Mouse (Mus musculus): ENCODE data around the gene Fmo1. TPM values are rescaled to one million over a fixed set of nuclear protein-coding genes. Genes with fewer than 3 reads are reported as not detected.
"Not testable (repeated sequence)": the region's sequence is repeated elsewhere in the genome, so short reads cannot be mapped to it uniquely, and the experiment has no call there.

Fmo1 gene
- polyA plus RNA-seq, 1 experiment, result not detected

GRCm38 (mm10) chr1:162813143-162813835, 53.1 kb downstream of the Fmo1 start:
- no peak for TF ChIP-seq FLI1 (IDR thresholded peaks at IDR 0.05; ENCODE audit: low read length)
- no peak for TF ChIP-seq GATA1 (IDR thresholded peaks at IDR 0.05; ENCODE audit: borderline replicate concordance, low read length)
- no peaks in the 10 kb centered on the region for H3K36me3 ChIP-seq (replicated peaks; ENCODE audit: low read length)

GRCm38 (mm10) chr1:162808541-162808940, 57.9 kb downstream of the Fmo1 start:
- no peak for TF ChIP-seq FLI1 (IDR thresholded peaks at IDR 0.05; ENCODE audit: low read length)
- no peak for TF ChIP-seq GATA1 (IDR thresholded peaks at IDR 0.05; ENCODE audit: borderline replicate concordance, low read length)
- Histone ChIP-seq H3K4me3 (replicated peaks) (no peak overlapping the region), H3K27me3 (replicated peaks) (no peaks in the 10 kb centered on the region), H3K9me3 (no peaks in the 10 kb centered on the region; the same call in 1 of the 2 replicates), H3K36me3 (replicated peaks; ENCODE audit: low read length) (no peaks in the 10 kb centered on the region), H3K4me1 (no peaks in the 10 kb centered on the region)

More at GRCm38 (mm10) chr1:162813143-162813835, 53.1 kb downstream of the Fmo1 start:
- H3K9me3 ChIP-seq, result no peaks in the 10 kb centered on the region; the same call in 1 of the 2 replicates
- H3K4me3 ChIP-seq (replicated peaks), result no peak overlapping the region
- no peaks in the 10 kb centered on the region for H3K4me1 ChIP-seq
- H3K27me3 ChIP-seq (replicated peaks), result no peaks in the 10 kb centered on the region

- Histone ChIP-seq H3K4me1 (no peaks in the 10 kb centered on the region), H3K36me3 (replicated peaks; ENCODE audit: low read length) (no peaks in the 10 kb centered on the region), H3K27me3 (replicated peaks) (no peaks in the 10 kb centered on the region), H3K4me3 (replicated peaks) (no peak overlapping the region), H3K9me3 (no peaks in the 10 kb centered on the region; the same call in 1 of the 2 replicates)
- TF ChIP-seq GATA1 (IDR thresholded peaks at IDR 0.05; ENCODE audit: borderline replicate concordance, low read length) (no peak), FLI1 (IDR thresholded peaks at IDR 0.05; ENCODE audit: low read length) (no peak)
Observed at GRCm38 (mm10) chr1:162807441-162807840, 59.0 kb downstream of the Fmo1 start.

- no peaks in the 10 kb centered on the region for H3K4me1 ChIP-seq
- TF ChIP-seq FLI1 (IDR thresholded peaks at IDR 0.05; ENCODE audit: low read length) (no peak), GATA1 (IDR thresholded peaks at IDR 0.05; ENCODE audit: borderline replicate concordance, low read length) (no peak)
- no peak overlapping the region for H3K4me3 ChIP-seq (replicated peaks)
- H3K36me3 ChIP-seq (replicated peaks; ENCODE audit: low read length), result no peaks in the 10 kb centered on the region
- no peaks in the 10 kb centered on the region for H3K27me3 ChIP-seq (replicated peaks)
- no peaks in the 10 kb centered on the region; the same call in 1 of the 2 replicates for H3K9me3 ChIP-seq
Observed at GRCm38 (mm10) chr1:162805011-162805410, 61.4 kb downstream of the Fmo1 start.

GRCm38 (mm10) chr1:162796441-162796840, 70.0 kb downstream of the Fmo1 start:
- TF ChIP-seq FLI1 (IDR thresholded peaks at IDR 0.05; ENCODE audit: low read length), result no peak
- no peak for TF ChIP-seq GATA1 (IDR thresholded peaks at IDR 0.05; ENCODE audit: borderline replicate concordance, low read length)
- no peaks in the 10 kb centered on the region for H3K4me1 ChIP-seq
- H3K27me3 ChIP-seq (replicated peaks), result no peaks in the 10 kb centered on the region
- H3K36me3 ChIP-seq (replicated peaks; ENCODE audit: low read length), result no peaks in the 10 kb centered on the region
- no peaks in the 10 kb centered on the region for H3K9me3 ChIP-seq
- no peak overlapping the region for H3K4me3 ChIP-seq (replicated peaks)

- Histone ChIP-seq H3K36me3 (replicated peaks; ENCODE audit: low read length) (no peaks in the 10 kb centered on the region), H3K9me3 (no peaks in the 10 kb centered on the region), H3K27me3 (replicated peaks) (no peaks in the 10 kb centered on the region), H3K4me3 (replicated peaks) (no peak overlapping the region), H3K4me1 (no peaks in the 10 kb centered on the region)
- no peak for TF ChIP-seq GATA1 (IDR thresholded peaks at IDR 0.05; ENCODE audit: borderline replicate concordance, low read length)
- TF ChIP-seq FLI1 (IDR thresholded peaks at IDR 0.05; ENCODE audit: low read length), result no peak
Observed at GRCm38 (mm10) chr1:162792306-162793044, 73.9 kb downstream of the Fmo1 start.

DNA sequence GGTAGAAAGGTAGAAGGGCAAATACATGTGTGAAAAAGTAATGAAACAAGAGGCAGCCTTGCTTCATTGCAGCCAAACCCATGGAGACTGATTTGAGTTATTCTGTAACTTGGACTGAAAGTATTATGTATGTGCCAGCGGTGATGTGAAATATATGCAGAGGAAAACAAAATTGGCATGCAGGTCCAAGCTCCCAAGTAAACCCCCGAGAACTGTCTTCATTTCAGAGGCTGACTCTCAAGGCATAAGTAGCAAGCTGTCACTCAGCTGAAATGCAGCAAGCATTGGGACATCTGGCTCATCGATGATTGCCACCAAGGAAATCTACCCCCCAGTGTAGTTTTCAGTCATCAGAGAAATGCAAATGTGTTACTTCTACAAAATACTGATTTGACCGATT, 81.2 kb downstream of the Fmo1 start:
- Histone ChIP-seq H3K4me3 (replicated peaks) (no peak overlapping the region), H3K4me1 (no peaks in the 10 kb centered on the region), H3K36me3 (replicated peaks; ENCODE audit: low read length) (no peaks in the 10 kb centered on the region), H3K9me3 (no peaks in the 10 kb centered on the region), H3K27me3 (replicated peaks) (no peaks in the 10 kb centered on the region)
- TF ChIP-seq GATA1 (IDR thresholded peaks at IDR 0.05; ENCODE audit: borderline replicate concordance, low read length) (no peak), FLI1 (IDR thresholded peaks at IDR 0.05; ENCODE audit: low read length) (no peak)

- Histone ChIP-seq H3K27me3 (replicated peaks) (no peaks in the 10 kb centered on the region), H3K4me1 (no peaks in the 10 kb centered on the region), H3K4me3 (replicated peaks) (no peak overlapping the region), H3K9me3 (no peaks in the 10 kb centered on the region), H3K36me3 (replicated peaks; ENCODE audit: low read length) (no peaks in the 10 kb centered on the region)
- TF ChIP-seq FLI1 (IDR thresholded peaks at IDR 0.05; ENCODE audit: low read length) (no peak), GATA1 (IDR thresholded peaks at IDR 0.05; ENCODE audit: borderline replicate concordance, low read length) (no peak)
Observed at GRCm38 (mm10) chr1:162783669-162784248, 82.7 kb downstream of the Fmo1 start.

- not testable (repeated sequence) for H3K4me1 ChIP-seq; H3K4me3 ChIP-seq (replicated peaks); H3K36me3 ChIP-seq (replicated peaks; ENCODE audit: low read length); H3K27me3 ChIP-seq (replicated peaks); H3K9me3 ChIP-seq
Observed at GRCm38 (mm10) chr1:162781035-162781434, 85.4 kb downstream of the Fmo1 start.

Other genes with a start within 250 kb of the Fmo1 start
- gene Myoc, start 227.5 kb downstream of the Fmo1 start, polyA plus RNA-seq (2012; ENCODE audit: insufficient read depth, low replicate concordance), result not detected in 2 replicates
- not detected in 2 replicates for gene Myocos, start 208.4 kb downstream of the Fmo1 start, polyA plus RNA-seq (2012; ENCODE audit: insufficient read depth, low replicate concordance)
- 4.8 and 10.4 TPM in 2 replicates for gene Prrc2c, start 126.1 kb downstream of the Fmo1 start, polyA plus RNA-seq (2012; ENCODE audit: insufficient read depth, low replicate concordance)
- gene Fmo4, start 52.6 kb downstream of the Fmo1 start, polyA plus RNA-seq (2012; ENCODE audit: insufficient read depth, low replicate concordance), result not detected in 2 replicates
- gene Fmo2, start 32.1 kb upstream of the Fmo1 start, polyA plus RNA-seq (2012; ENCODE audit: insufficient read depth, low replicate concordance), result not detected in 2 replicates
- gene Fmo6, start 70.9 kb upstream of the Fmo1 start, polyA plus RNA-seq (2012; ENCODE audit: insufficient read depth, low replicate concordance), result not detected in 2 replicates
- gene Fmo3, start 117.9 kb upstream of the Fmo1 start, polyA plus RNA-seq (2012; ENCODE audit: insufficient read depth, low replicate concordance), result not detected in 2 replicates
- not detected in 2 replicates for gene Mroh9, start 219.1 kb upstream of the Fmo1 start, polyA plus RNA-seq (2012; ENCODE audit: insufficient read depth, low replicate concordance)